Mouse (Mus musculus) layer of hippocampus, postnatal 14 days (tissue): Measurements from ENCODE around the gene Tcf20. TPM values are rescaled to one million over a fixed set of nuclear protein-coding genes. Genes with fewer than 3 reads are reported as not detected.
A peak's percentile ranks its signal among the peaks of the same experiment; 100 is the strongest.
"Not testable (repeated sequence)": the region's sequence is repeated elsewhere in the genome, so short reads cannot be mapped to it uniquely, and the experiment has no call there.

Source experiments
- DNase-seq, 2 experiments: peaks; one replicate each; pipeline ENCODE4 v3.0.0; 2021 to 2022; ENCODE audit warnings: low spot score in 2 of 2, mixed read lengths in 1 of 2
- total RNA-seq, 2 experiments: library from RNA; stranded (reverse); gene quantifications; 2 replicates each; pipeline ENCODE4 v1.2.3; 2021

Gene Tcf20
- total RNA-seq, 2 experiments from 2014 or later, result 155 to 157 TPM

DNA sequence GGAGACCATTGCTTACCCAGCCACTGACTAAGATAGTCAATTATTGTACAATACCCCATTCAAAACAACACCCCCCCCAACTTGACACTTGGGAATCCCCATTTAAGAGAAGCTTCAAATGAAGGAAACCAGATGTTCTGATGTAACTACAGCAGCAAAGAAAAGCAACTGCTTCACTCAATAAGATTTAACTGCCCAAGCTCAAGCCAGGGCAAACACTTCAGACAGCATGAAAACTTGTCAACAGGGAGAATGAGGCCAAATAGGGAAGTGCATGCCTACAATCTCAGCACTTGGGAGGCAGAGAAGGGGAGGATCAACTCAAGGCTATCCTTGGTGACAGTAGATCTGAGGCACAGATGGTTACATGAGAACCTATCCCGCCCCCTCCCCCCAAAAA is 166.0 kb downstream of the Tcf20 start:
- DNase-seq, result no peak

DNA sequence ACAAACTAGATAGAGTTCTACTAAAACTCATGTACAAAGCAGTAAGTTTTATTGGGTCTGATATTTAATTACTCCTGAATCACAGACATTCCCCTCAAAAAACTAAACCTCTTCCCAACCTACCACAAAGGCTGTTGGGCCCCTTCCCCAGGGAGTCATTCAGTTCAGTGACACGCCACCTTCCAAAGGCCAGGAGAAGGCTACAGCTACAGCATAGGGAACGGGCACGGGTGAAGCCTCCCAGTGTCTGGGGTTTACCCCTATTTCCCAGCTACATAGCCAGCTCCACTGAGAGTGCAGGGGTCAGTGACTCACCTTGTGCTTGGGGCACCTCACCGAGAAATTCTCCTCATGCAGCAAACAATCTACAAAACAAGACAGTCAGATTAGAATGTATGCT is 172.4 kb downstream of the Tcf20 start:
- DNase-seq, result no peak

DNA sequence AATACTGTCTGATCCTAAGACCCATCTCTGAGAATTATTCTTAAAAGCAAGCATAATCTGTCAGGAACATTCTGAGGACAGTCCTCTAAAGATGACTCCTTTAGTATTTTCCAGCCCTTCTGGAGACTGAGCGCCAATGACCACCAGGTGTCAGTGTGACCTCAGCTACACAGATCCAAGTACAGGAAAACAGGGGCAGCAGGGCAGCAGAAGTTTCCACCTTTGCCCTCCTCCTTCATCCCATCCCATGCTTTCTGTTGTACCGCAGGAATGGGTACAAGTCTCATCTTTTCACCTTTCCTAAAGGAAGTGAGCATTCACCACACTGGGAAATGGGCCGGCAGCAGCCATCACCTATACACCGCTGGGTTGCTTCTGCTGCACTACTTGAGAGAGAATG is 172.9 kb downstream of the Tcf20 start:
- peak; percentile 36 to 51 for DNase-seq

- no peak for DNase-seq
Observed at GRCm38 (mm10) chr15:82814321-82814720, 173.4 kb downstream of the Tcf20 start.

GRCm38 (mm10) chr15:82810556-82810955 is 177.1 kb downstream of the Tcf20 start:
- DNase-seq, result no peak

DNA sequence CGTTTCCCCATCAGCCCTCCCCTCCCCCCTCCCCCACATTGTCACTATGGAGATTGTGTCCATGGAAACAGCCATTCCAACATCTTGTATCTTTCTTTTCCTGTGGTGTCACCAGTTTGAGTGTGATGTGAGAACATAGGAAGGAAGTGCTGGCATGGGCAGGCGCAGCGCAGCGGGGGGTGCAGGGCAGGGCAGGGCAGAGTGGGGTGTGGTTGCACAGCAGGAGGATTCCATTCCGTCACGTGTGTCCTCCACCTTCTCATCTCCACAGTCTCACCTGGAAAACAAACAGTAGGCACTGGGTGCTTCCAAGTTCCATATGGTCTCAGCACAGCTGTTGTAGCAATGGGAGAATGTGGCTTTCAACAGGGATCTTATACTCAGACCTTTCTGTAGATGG is 178.2 kb downstream of the Tcf20 start:
- no peak for DNase-seq

- no peak for DNase-seq
Observed at GRCm38 (mm10) chr15:82806969-82807763, 180.5 kb downstream of the Tcf20 start.

- DNase-seq, result peak; percentile 80 to 88
Observed at GRCm38 (mm10) chr15:82804708-82805639, 182.7 kb downstream of the Tcf20 start.

- DNase-seq, result no peak
Observed at GRCm38 (mm10) chr15:82795936-82796440, 191.7 kb downstream of the Tcf20 start.

- no peak for DNase-seq
Observed at GRCm38 (mm10) chr15:82794277-82794676, 193.4 kb downstream of the Tcf20 start, which contains the start of gene Cyp2d26. Gene Cyp2d26, minus strand, starts transcription at chr15:82794294.

- DNase-seq, result no peak
Observed at GRCm38 (mm10) chr15:82793868-82794267, 193.8 kb downstream of the Tcf20 start.

- DNase-seq, result no peak
Observed at GRCm38 (mm10) chr15:82793454-82793853, 194.2 kb downstream of the Tcf20 start.

DNA sequence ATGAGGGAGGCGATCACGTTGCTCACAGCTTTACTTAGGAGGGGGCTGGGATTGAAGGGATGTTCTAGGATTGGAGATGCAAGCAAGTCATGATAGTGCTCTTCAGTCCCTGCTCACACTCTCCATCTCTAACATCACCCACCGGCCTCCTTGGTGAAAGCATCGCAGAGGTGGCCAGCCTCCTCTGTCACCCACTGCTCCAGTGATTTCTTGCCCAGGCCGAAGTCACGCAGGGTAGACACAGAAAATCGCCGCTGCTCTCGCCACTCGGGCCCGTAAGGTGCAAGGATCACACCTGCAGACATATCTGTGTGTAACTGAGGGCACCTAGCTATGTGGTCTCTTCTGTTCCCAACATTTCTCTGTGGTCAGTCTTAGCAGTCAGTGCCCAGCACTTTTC is 195.1 kb downstream of the Tcf20 start:
- no peak for DNase-seq

DNA sequence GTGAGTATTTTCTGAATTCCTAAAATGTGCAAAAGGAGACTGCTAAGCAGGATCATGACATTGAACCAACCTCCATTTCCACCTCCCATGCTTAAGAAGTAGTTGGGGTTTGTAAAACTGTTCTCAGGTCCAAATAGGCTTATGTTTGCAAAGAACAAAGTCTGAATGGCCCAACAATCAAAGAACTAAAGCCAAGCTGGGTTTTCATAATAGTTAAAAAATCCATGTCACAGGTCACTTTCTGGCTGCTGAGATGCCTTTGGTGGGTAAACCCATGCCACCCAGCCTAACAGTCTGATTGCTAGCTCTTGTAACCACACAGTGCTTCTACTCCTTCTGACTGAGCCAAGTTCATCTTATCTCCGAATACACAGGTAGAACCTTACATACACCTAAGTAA is 203.1 kb downstream of the Tcf20 start:
- DNase-seq, result no peak

DNA sequence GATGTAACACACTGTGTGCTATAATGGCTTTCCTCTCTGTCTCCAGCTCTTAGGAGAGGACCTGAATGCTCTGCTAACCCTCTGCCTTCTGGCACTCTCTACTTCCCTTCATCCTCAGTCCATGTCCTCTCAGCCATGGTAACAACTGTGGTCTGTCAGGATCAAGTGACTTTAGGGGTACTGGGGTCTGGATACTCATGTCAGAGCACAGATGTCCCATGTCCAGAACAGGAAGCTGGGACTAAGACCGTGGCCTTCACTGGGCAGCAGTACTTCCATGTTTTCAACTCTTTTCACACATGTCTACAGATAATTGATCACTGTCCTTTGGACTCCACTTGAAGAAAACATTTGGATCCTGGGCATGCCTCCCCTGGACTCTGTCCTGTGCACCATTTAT is 203.9 kb downstream of the Tcf20 start:
- no peak for DNase-seq

GRCm38 (mm10) chr15:82777856-82778255 is 209.8 kb downstream of the Tcf20 start:
- not testable (repeated sequence) for DNase-seq

DNA sequence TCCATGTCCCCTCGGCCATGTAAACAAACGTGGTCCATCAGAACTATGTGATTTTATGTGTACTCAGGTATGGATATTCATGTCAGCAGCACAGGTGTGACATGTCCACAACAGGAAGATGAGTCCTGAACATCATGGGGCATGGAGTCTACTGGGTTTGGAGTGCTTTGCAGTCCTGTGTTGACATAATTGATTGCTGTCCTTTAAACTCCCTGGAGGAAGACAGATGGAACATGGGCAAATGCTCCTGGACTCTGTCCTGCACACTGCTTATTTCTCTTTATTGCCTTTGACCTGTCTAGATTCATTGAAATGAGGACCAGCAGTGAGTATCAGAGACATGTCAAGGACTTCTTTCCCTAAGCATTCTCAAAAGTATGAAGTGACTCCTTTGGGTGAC is 221.7 kb downstream of the Tcf20 start:
- DNase-seq, result no peak

DNA sequence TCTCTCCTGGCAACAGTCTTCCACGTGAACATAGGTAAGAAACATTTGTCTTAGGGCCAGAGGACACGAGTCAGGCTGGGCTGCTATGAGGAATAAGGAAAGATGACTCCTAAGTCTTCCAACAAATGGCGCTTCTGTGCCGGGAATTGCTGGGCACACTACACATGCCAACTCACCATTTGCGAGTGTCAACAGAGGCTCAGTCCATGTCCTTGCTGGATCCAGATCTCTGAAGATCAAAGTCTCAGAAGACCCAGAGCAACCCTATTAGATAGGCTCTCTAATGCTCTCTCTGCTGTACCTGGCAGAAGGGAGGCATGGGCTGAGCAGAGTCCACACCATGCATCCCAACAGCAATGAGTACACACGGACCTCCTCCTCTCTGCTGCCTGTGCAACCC is 222.8 kb downstream of the Tcf20 start:
- no peak for DNase-seq

DNA sequence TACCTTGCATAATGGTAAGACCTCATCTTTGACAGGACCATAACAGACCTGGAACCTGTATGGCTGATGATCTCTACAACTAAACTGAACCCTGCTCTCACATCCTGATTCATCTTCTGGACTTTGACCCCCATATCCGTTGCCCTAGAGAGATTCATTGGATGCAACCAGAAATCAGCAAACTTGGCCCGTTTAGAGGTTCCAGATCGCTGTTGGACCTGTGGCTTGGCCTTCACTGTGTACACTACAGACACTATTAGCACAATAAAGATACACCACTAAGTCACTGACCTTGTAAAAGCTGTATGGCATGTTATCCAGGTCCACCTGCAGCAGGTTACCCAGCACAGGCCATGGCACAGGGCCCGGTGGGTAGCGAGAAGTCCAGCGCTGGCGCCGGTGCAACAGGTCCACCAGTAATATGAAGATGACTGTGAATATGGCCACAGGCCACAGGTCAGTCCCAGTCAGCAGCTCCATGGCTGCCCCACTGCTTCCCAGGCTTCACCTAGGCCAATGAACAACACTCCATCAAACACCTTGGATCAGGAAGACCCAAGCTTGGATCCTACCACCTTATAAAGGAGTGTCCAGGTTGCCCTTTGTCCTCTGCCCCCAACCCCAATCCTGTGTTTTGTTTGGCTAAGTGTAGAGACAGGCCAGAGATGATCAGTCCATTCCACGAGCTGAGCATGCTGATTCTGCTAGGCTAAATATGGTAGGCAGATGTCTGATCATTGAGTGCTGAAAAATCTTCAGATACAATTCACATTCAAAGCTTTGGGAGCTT is 223.8 kb downstream of the Tcf20 start, which contains the start of gene Cyp2d40:
Cyp2d40 (minus strand) TSS at position 553 of the 790 bp plus-strand sequence.
- DNase-seq, result no peak
